Mouse (Mus musculus) spleen, adult 10 weeks (tissue): Measurements from ENCODE around the gene Gm9268. TPM values are rescaled to one million over a fixed set of nuclear protein-coding genes. Genes with fewer than 3 reads are reported as not detected.

Experiments
- polyA plus RNA-seq: library from polyadenylated mRNA; stranded (reverse); fragments of 350-450 nt; fragmentation: Illumina TruSeq; extraction: RNeasy Lipid Tissue Mini Kit (QIAGEN cat#74804); gene quantifications from one replicate; pipeline ENCODE4 v1.2.3, GENCODE M21; 2015; ENCODE audit warnings: low replicate concordance; ENCODE audit not compliant: insufficient read depth

Gm9268 gene
- not detected for polyA plus RNA-seq

DNA sequence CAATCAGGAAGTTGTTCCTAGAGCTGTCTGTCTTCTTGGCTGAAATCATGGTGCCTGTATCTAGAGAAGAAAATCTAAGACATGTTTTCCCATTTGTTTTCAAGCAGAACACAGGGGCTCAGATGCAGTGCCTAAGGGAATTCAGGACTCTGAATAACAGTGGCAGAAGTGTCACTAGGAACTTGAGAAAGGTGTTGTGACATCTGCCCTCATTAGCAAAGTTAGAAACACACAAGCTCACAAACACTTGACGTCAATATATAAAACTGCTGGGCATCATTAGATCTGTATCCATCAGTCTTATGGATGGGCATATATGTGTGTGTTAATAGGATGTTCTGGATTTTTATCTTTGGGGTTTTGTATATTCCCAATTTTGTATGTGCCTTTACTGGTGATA, at the start of gene Gm9268:
Gene Gm9268 (plus strand): TSS at position 301 of the 400 bp plus-strand sequence.

Other genes with a start within 250 kb of the Gm9268 start
- not detected for gene Vmn2r62, start 225.2 kb upstream of the Gm9268 start, polyA plus RNA-seq
- not detected for gene Gm2381, start 151.5 kb upstream of the Gm9268 start, polyA plus RNA-seq
- not detected for gene Vmn2r63, start 84.9 kb upstream of the Gm9268 start, polyA plus RNA-seq
- gene Zfp936, start 95.5 kb downstream of the Gm9268 start, polyA plus RNA-seq, result not detected